Mouse (Mus musculus): Measurements from ENCODE around the gene Xpo1.
"Not testable (repeated sequence)": the region's sequence is repeated elsewhere in the genome, so short reads cannot be mapped to it uniquely, and the experiment has no call there.

The Xpo1 gene

DNA sequence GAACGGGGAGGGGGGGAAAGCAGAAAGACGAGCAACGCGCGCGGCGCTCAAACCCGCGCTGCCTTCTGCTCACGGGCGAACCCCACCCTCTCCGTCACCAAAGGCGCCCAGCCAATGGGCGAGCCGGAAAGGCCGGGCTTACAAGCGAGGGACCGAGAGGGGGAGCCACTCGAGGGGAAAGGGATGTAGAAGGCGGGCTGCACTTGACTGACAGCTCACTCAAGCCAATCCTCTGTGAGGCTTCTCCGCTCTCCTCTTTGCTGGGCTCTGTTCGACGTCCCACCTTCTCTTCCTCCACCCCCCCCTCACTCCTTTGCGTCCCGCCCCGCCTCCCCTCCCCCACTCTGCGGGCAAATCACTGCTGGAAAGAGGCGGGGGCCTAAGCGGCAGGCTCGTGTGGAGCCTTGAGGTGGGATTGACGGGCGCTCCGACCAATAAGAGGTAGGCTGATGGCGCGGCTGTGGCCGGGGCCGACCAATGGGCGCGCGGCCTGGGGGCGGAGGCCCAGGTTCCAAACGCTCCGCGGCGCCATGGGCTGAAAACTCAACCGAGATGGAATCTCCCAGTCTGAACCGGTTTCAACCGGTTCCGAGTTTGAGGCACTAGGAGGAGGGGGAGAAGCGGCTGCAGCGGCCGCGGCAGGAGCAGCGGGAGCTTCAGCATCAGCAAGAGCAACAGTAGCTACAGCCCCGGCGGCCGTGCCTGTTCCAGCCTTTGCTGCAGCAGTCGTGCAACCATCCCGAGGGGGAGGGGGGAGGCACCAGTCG is at the start of gene Xpo1:
Xpo1 (plus strand) TSS at position 615 of the 767 bp plus-strand sequence.
- peak; percentile 100 for DNase-seq

DNA sequence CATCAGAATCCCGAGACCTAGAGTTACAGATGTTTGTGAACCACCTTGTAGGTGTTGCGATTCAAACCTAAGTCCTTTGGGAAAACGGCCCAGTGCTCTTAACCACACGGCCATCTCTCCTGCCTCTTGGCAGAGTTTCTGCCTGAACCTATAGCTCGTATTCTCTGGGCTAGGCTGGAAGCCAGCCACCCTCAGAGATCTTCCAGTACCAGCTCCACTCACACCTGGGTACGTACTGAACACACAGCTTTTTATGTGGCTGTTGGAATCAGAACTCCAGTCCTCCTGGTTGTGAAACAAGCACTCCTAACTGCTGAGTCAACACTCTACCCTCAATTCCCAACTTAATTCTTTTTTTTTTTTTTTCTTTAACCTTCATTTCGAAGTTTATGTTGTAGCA is 46.1 kb upstream of the Xpo1 start:
- peak; percentile 43 for DNase-seq

DNA sequence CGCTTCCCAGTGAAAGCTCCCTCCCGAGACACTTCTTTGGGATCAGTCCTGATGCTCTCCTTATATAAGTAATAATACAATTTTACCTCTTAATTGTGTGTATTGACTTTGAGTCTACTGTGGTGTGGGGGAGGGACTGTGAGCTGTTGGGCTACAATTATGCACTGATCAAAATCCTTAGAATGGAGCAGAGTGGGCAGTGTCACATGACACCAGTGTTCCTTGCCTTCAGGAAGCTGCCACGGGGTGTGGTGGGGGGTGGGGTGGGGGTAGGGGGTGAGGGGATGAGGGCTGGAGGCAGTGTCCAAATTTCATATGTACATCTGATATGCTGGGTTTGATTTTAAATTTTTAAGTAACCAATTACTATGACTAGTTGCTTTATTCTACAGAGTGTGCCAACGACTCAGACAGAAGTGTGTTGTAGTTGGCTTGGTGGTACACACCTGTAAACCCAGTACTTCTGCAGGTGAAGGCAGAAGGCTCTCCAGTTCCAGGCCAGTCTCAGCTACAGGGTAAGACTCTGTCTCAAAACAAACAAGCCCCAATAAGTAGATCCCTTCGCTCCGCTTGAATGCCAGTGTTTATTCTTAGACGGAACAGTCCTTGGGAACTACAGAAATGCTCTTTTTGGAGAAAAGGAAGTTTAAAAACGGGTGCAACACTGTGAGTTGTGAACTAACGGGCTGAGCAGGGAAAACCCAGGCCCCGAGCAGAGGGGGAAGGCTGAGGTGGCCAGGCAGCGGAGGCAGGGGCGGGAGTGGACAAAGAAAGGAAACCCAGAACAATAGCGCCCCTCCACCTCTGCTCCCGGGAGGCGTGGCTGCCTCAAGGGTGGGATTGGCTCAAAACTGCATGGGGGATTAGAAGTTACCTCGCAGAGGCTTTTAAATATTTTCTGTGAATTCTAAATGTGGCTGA is 45.0 kb upstream of the Xpo1 start:
- peak; percentile 98 for DNase-seq

GRCm38 (mm10) chr11:23217430-23217829 is 38.4 kb upstream of the Xpo1 start:
- DNase-seq = peak; percentile 97

- DNase-seq = peak; percentile 30
Measured at GRCm38 (mm10) chr11:23236015-23236414, 19.8 kb upstream of the Xpo1 start.

DNA sequence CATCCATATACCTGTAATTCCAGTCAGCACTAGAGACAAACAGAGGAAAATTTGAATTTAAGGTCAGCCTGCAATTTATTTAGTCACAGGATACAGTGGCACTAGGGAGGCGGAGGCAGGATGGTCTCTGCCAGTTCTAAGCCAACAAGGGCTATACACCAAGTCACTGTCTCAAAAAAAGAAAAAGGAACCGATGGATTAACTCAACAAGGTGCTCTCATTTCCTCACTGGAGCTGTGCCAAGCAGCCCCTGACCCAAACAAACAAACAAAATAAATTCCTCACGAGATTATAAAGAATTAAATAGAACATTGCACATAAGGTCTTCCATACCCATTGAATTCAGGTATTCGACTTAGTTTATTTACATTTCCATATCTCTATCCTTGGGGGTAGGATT is 1.9 kb upstream of the Xpo1 start:
- peak; percentile 84 for DNase-seq

DNA sequence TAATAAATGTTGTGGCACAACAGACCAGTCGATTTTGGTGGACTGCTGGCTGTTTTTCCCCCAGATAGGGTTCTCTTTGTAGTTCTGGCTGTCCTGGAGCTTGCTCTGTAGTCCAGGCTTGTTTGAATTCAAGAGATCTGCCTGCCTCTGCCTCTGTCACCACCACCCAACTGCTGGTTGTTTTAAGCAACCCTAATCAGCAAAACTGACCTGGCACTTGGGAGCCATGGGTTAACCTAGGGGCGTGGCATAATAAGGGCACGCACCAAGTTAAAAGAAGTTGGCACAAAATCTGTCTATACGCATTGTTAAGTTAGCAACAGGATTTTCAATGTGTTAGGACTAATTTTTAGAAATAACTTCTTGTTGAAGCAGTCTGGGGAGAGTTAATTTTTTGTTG is 1.3 kb upstream of the Xpo1 start:
- DNase-seq = peak; percentile 89

GRCm38 (mm10) chr11:23255053-23255426 is 801 bp upstream of the Xpo1 start:
- DNase-seq = no peak

- no peak for DNase-seq
Measured at GRCm38 (mm10) chr11:23256194-23256802, 457 bp downstream of the Xpo1 start.

GRCm38 (mm10) chr11:23256803-23257704 is 1.2 kb downstream of the Xpo1 start:
- peak; percentile 99 for DNase-seq

DNA sequence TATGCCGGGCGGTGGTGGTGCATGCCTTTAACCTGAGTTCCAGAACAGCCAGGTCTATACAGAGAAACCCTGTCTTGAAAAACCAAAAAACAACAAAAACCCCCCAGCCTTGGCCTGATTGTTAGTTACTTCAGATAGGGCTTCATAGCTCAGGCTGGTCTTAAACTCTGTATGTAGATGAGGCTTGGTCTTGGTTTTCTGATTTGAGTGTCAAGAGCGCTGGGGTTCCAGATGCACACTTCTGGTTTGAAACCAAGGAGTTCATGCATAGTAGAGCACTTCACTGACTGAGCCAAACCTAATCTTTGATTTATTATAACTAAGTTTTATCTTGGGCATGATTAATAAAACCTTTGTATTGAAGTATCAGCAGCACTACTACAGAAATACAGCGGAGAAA is 3.2 kb downstream of the Xpo1 start:
- DNase-seq = peak; percentile 61

DNA sequence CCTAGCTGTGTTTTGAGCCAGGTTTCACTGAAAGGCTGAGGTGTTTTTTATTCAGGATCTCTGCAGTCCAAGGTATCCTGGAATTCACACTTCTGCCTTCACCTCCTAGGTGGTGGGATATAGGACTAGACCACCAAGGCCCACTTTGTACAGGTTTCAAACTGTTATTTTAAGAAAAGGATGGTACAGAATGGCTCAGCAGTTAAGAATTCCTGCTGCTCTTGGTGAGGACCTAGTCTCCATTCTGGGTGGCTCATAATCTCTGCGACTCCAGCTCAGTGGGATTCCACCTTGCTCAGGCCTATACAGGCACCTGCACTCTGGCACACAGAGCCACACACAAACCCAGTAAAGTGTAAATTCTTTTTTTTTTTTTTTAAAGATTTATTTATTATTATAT is 3.6 kb downstream of the Xpo1 start:
- peak; percentile 68 for DNase-seq

DNA sequence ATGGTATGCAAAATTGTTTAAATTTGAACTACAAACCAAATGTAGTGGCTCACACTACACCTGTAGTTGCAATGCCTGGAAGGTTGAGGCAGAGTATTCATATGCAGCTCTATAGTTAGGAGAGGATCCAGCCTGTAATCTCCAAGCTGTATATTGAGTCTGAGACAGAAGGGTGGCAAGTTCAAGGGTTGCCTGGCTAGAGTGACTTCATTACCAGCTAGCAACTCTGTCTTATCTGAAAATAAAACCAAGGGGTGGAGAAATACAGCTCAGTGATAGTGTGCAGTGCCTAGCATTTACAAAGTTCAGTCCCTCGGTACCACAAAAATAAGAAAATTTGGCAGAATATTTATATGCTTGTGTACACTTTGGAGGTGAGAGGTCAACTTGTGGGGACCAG is 4.3 kb downstream of the Xpo1 start:
- no peak for DNase-seq

- DNase-seq = peak; percentile 70
Measured at GRCm38 (mm10) chr11:23261490-23261889, 5.6 kb downstream of the Xpo1 start.

GRCm38 (mm10) chr11:23264949-23265348 is 9.1 kb downstream of the Xpo1 start:
- DNase-seq = no peak

- DNase-seq = peak; percentile 68
Measured at GRCm38 (mm10) chr11:23271770-23272724, 16.2 kb downstream of the Xpo1 start.

- DNase-seq = no peak
Measured at GRCm38 (mm10) chr11:23275780-23276179, 19.9 kb downstream of the Xpo1 start.

- no peak for DNase-seq
Measured at GRCm38 (mm10) chr11:23284469-23284868, 28.6 kb downstream of the Xpo1 start.

DNA sequence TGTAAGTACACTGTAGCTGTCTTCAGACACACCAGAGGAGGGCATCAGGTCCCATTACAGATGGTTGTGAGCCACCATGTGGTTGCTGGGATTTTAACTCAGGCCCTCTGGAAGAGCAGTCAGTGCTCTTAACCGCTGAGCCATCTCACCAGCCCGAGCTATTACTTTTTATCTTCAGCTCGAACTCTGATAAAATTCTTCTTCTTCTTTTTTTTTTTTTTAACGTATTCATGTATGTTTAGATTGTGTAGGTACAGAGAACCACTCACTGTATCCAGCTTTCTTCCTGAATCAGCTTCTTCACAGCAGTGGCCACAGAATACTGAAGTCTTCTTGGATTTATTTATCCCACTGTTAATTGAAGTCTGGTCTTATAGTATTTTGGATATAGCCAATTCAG is 33.0 kb downstream of the Xpo1 start:
- DNase-seq = not testable (repeated sequence)

DNA sequence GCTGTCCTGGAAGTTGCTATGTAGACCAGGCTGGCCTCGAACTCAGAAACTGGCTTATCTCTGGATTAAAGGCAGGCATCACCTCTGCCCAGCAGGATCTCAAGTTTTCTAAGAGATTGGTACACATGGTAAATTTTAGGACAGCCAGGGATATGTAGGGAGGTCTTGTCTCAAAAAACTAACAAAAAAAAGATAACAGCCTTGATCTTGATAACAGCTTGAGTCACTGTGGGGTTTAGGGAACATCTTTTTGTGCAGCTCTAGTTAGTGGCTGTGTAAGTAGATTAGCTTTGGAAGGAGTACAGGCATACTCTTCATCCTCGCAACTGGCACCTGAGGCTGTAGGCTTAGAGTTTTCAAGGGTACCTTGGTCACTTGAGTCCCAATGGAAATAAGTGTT is 41.5 kb downstream of the Xpo1 start:
- no peak for DNase-seq

DNA sequence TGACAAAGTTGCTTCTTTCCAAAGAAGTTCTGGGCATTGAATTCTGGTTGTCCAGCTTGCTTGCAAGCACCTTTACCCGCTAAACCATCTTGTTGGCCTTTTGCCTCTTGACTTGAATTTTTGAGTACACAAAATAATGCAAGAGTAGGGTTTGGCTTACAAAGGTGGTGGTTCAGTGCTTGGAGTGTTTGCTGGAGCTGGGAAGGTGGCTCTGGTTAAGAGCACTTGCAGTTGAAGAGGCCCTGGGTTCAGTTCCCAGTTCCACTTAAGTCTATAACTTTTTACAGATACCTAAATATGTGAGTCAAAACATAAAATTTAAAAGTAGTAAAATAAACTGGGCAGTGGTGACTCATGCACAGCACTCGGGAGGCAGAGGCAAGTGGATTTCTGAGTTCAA is 42.5 kb downstream of the Xpo1 start:
- DNase-seq = no peak
